Mouse (Mus musculus) cerebellum, postnatal 10 days (tissue): ENCODE data around the gene Snd1.

Source experiments
- DNase-seq, 2 experiments: peaks; one replicate each; pipeline ENCODE4 v3.0.0; 2021; ENCODE audit warnings: mixed read lengths in 2 of 2

The Snd1 gene

GRCm38 (mm10) chr6:28756306-28757018 lies 281.5 kb downstream of the Snd1 start:
- DNase-seq = peak; percentile 90 to 92

- no peak for DNase-seq
Observed at GRCm38 (mm10) chr6:28758293-28758692, 283.4 kb downstream of the Snd1 start.

GRCm38 (mm10) chr6:28761728-28762127 lies 286.8 kb downstream of the Snd1 start:
- no peak for DNase-seq

- no peak for DNase-seq
Observed at GRCm38 (mm10) chr6:28762132-28762775, 287.3 kb downstream of the Snd1 start.

GRCm38 (mm10) chr6:28766622-28767021 lies 291.7 kb downstream of the Snd1 start:
- no peak for DNase-seq

- no peak for DNase-seq
Observed at GRCm38 (mm10) chr6:28767891-28768481, 293.0 kb downstream of the Snd1 start.

GRCm38 (mm10) chr6:28771331-28771730 lies 296.4 kb downstream of the Snd1 start:
- DNase-seq = no peak

- no peak for DNase-seq
Observed at GRCm38 (mm10) chr6:28781696-28782095, 306.8 kb downstream of the Snd1 start.

- no peak for DNase-seq
Observed at GRCm38 (mm10) chr6:28783082-28783647, 308.2 kb downstream of the Snd1 start.

GRCm38 (mm10) chr6:28783953-28784352 lies 309.0 kb downstream of the Snd1 start:
- no peak for DNase-seq

GRCm38 (mm10) chr6:28785770-28786169 lies 310.8 kb downstream of the Snd1 start:
- DNase-seq = no peak

GRCm38 (mm10) chr6:28787133-28787532 lies 312.2 kb downstream of the Snd1 start:
- peak; percentile 37 to 40 for DNase-seq

GRCm38 (mm10) chr6:28789685-28790084 lies 314.7 kb downstream of the Snd1 start:
- no peak for DNase-seq

GRCm38 (mm10) chr6:28791183-28791582 lies 316.2 kb downstream of the Snd1 start:
- DNase-seq = no peak

- no peak for DNase-seq
Observed at GRCm38 (mm10) chr6:28791809-28792208, 316.9 kb downstream of the Snd1 start.

GRCm38 (mm10) chr6:28795380-28795779 lies 320.4 kb downstream of the Snd1 start:
- peak; percentile 40 to 45 for DNase-seq

GRCm38 (mm10) chr6:28795792-28796515 lies 321.0 kb downstream of the Snd1 start:
- peak in 1 of 2 experiments; percentile 38 for DNase-seq

GRCm38 (mm10) chr6:28799818-28800217 lies 324.9 kb downstream of the Snd1 start:
- DNase-seq = no peak

- DNase-seq = peak; percentile 75 to 81
Observed at GRCm38 (mm10) chr6:28800976-28801375, 326.0 kb downstream of the Snd1 start.

GRCm38 (mm10) chr6:28803678-28804279 lies 328.8 kb downstream of the Snd1 start:
- peak; percentile 56 to 58 for DNase-seq

- no peak for DNase-seq
Observed at GRCm38 (mm10) chr6:28804751-28805150, 329.8 kb downstream of the Snd1 start.

GRCm38 (mm10) chr6:28813057-28813456 lies 338.1 kb downstream of the Snd1 start:
- no peak for DNase-seq

- peak; percentile 60 to 67 for DNase-seq
Observed at GRCm38 (mm10) chr6:28814895-28815294, 340.0 kb downstream of the Snd1 start.
